Mouse (Mus musculus) erythroblast, embryonic 14.5 days (primary cell): ENCODE results near the gene Polrmt.

Source experiments
- GATA1 ChIP-seq: IDR thresholded peaks from 2 replicates; pipeline ENCODE4 v1.6.1; 2012; ENCODE audit warnings: low read length, inconsistent platforms, mixed read lengths
- TAL1 ChIP-seq: IDR thresholded peaks from 3 replicates; pipeline ENCODE4 v1.6.1; 2012; ENCODE audit warnings: low read length, inconsistent platforms, mixed read lengths

DNA sequence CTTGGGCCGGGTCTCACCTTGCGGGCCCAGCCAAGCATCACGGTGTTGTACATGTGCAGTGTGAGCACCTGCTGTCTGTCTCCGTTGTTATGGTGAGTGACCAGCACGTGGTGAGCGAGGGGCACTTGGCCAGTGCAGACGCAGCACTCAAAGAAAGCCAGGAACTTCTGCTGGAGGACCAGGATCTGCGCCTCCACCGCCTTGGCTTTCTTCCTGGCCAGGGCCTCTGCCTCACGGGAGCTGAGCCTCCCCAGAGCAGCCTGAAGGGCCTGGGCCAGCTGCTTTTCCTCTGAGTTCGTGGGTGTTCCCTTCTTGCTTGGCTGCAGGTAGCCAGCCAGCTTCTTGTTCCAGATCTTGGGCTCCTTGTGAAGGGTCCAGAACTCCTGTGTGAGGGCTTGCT lies 3.2 kb downstream of the Polrmt start:
- TF ChIP-seq GATA1 (no peak), TAL1 (no peak)
